8 mouse cellular contexts compared by ENCODE assay signal in genomic region chr9:78488890-78489420, GRCm38 (mm10). TPM values are rescaled to one million over a fixed set of nuclear protein-coding genes. Genes with fewer than 3 reads are reported as not detected.
DNase-seq lines count a peak whose midpoint lies in the region; ATAC-seq and TF ChIP-seq lines count a peak whose summit lies in the region.

Gene Eef1a1, minus strand, starts transcription at chr9:78489151.

- peaks cover 10% of the 10 kb centered on the region for H3K4me1 ChIP-seq in embryonic facial prominence, embryonic 10.5 days
- H3K4me1 ChIP-seq in kidney, adult 2 months (ENCODE audit: control insufficient read depth, insufficient read depth, low read length) = no peaks in the 10 kb centered on the region; the same call in 1 of the 2 replicates
- H3K4me1 ChIP-seq in midbrain, postnatal 0 days (ENCODE audit: insufficient read depth, low read length) = no peaks in the 10 kb centered on the region
- H3K4me1 ChIP-seq in testis, adult 2 months (ENCODE audit: control insufficient read depth, insufficient read depth, low read length) = no peaks in the 10 kb centered on the region

- H3K27ac ChIP-seq in embryonic facial prominence, embryonic 10.5 days (replicated peaks) = peak within 1 kb of the TSS; percentile 80
- peak within 1 kb of the TSS; percentile 62 for H3K27ac ChIP-seq in kidney, adult 2 months (ENCODE audit: insufficient read depth, low read depth, low read length)
- 0 out of 2 replicates have a peak within 1 kb of the TSS, but pooled peaks have one; percentile 19 for H3K27ac ChIP-seq in midbrain, postnatal 0 days (ENCODE audit: low read depth, low read length)
- H3K27ac ChIP-seq in testis, adult 2 months (ENCODE audit: control insufficient read depth, insufficient read depth, low read depth, low read length) = no peak within 1 kb of the TSS

- H3K27me3 ChIP-seq in embryonic facial prominence, embryonic 10.5 days (replicated peaks; ENCODE audit: low read depth, poor library complexity, severe bottlenecking) = no peaks in the 10 kb centered on the region
- H3K27me3 ChIP-seq in kidney, adult 2 months (replicated peaks; ENCODE audit: control insufficient read depth, insufficient read depth, low read length) = no peaks in the 10 kb centered on the region
- H3K27me3 ChIP-seq in midbrain, postnatal 0 days (ENCODE audit: insufficient read depth, low read length) = no peaks in the 10 kb centered on the region
- no peaks in the 10 kb centered on the region for H3K27me3 ChIP-seq in testis, adult 2 months (ENCODE audit: control insufficient read depth, insufficient read depth, low read length)

- peak; percentile 53; the same call in 1 of the 2 replicates for ATAC-seq in midbrain, postnatal 0 days (ENCODE audit: low FRiP score)

- H3K4me2 ChIP-seq in midbrain, postnatal 0 days (ENCODE audit: low read depth, low read length, poor library complexity, severe bottlenecking) = peak within 1 kb of the TSS; percentile 72

- no peak for TF ChIP-seq POLR2A in kidney, adult 2 months (IDR thresholded peaks at IDR 0.05; ENCODE audit: low read depth, low read length)
- TF ChIP-seq POLR2A in testis, adult 2 months (IDR thresholded peaks at IDR 0.05; ENCODE audit: control insufficient read depth, low read depth, low read length) = no peak

- DNase-seq in 3134 (ENCODE audit: extremely low read depth, insufficient read length, low spot score) = peak; percentile 84
- DNase-seq in adrenal gland, adult (ENCODE audit: inconsistent age in 2 of 2, low spot score in 1 of 2) = peak; percentile 75 to 90
- peak; percentile 69 for DNase-seq in embryonic facial prominence, embryonic 10.5 days (ENCODE audit: low spot score)
- DNase-seq in heart, adult 8-10 months (ENCODE audit: low spot score) = peak; percentile 59
- DNase-seq in kidney, adult 2 months = peak; percentile 81
- DNase-seq in liver = peak; percentile 57
- DNase-seq in midbrain, postnatal 0 days (ENCODE audit: low spot score) = peak; percentile 32

- peak within 1 kb of the TSS; percentile 57 for H3K4me3 ChIP-seq in embryonic facial prominence, embryonic 10.5 days
- peak within 1 kb of the TSS; percentile 62 for H3K4me3 ChIP-seq in kidney, adult 2 months (ENCODE audit: insufficient read depth, low read depth, low read length)
- peak within 1 kb of the TSS; percentile 40 for H3K4me3 ChIP-seq in midbrain, postnatal 0 days (ENCODE audit: low read depth, low read length)
- H3K4me3 ChIP-seq in testis, adult 2 months (ENCODE audit: control insufficient read depth, low read depth, low read length) = peak within 1 kb of the TSS; percentile 56

- WGBS in embryonic facial prominence, embryonic 10.5 days = 5% methylated on average over 19 of the region's 20 CpGs
- under 1% methylated on average over 15 of the region's 20 CpGs for WGBS in kidney, adult 2 months
- WGBS in midbrain, postnatal 0 days = under 1% methylated on average over 16 of the region's 20 CpGs

- peak within 1 kb of the TSS; percentile 67 for H3K9ac ChIP-seq in midbrain, postnatal 0 days (replicated peaks; ENCODE audit: low read length, poor library complexity, severe bottlenecking)

- no peaks in the 10 kb centered on the region for H3K9me3 ChIP-seq in embryonic facial prominence, embryonic 10.5 days
- H3K9me3 ChIP-seq in midbrain, postnatal 0 days (ENCODE audit: low read length) = no peaks in the 10 kb centered on the region

- H3K36me3 ChIP-seq in embryonic facial prominence, embryonic 10.5 days (replicated peaks) = no peaks in the 10 kb centered on the region
- H3K36me3 ChIP-seq in kidney, adult 2 months (ENCODE audit: control insufficient read depth, insufficient read depth, low read length) = no peaks in the 10 kb centered on the region
- H3K36me3 ChIP-seq in midbrain, postnatal 0 days (ENCODE audit: insufficient read depth, low read length) = no peaks in the 10 kb centered on the region
- H3K36me3 ChIP-seq in testis, adult 2 months (ENCODE audit: control insufficient read depth, insufficient read depth, low read length) = no peaks in the 10 kb centered on the region

- TF ChIP-seq CTCF in kidney, adult 2 months (conservative IDR thresholded peaks at IDR 0.05; ENCODE audit: insufficient read depth, insufficient read length, low read depth, low read length) = no peak
- TF ChIP-seq CTCF in midbrain, postnatal 0 days (IDR thresholded peaks at IDR 0.05) = no peak
- TF ChIP-seq CTCF in testis, adult 2 months (IDR thresholded peaks at IDR 0.05; ENCODE audit: control insufficient read depth, insufficient read depth, insufficient replicate concordance, low read depth, low read length) = no peak

RNA-seq across cellular contexts. Expression of gene Eef1a1, which starts in this region (rescaled TPM):
- 3,747 and 3,838 TPM in 2 replicates for polyA plus RNA-seq in embryonic facial prominence, embryonic 10.5 days (2016; fragmentation: Nextera tagmentation; extraction: Ambion mirVana)
- 100 to 1,000 TPM; 830 to 950 (median 884) TPM for total RNA-seq in heart, adult 8-10 months (2022)
- 4,503 and 4,540 TPM in 2 replicates for polyA plus RNA-seq in kidney, adult 2 months (2012; rRNA removed)
- total RNA-seq in midbrain, postnatal 0 days (2014; rRNA removed) = 6,169 and 7,035 TPM in 2 replicates
- 2,410 and 2,461 TPM in 2 replicates for polyA plus RNA-seq in midbrain, postnatal 0 days (2015; fragmentation: Nextera tagmentation; extraction: Ambion mirVana)
- 2,003 and 2,102 TPM in 2 replicates for polyA plus RNA-seq in testis, adult 2 months (2012; rRNA removed)

Comparison
In these comparisons a context has a peak if more than half of its experiments do, and no peak if none do; other contexts are left out.
1. DNase-seq: peak in every context shown above with its lines; median percentile 84 in 3134; 82 in adrenal gland, adult; 81 in kidney, adult 2 months; 69 in embryonic facial prominence, embryonic 10.5 days; 59 in heart, adult 8-10 months; 57 in liver; 32 in midbrain, postnatal 0 days.